Mouse (Mus musculus) lung, adult 2 months (tissue): ENCODE results near the gene Pts. TPM values are rescaled to one million over a fixed set of nuclear protein-coding genes. Genes with fewer than 3 reads are reported as not detected.
A peak's percentile ranks its signal among the peaks of the same experiment; 100 is the strongest.

Experiments
- DNase-seq: peaks from one replicate; pipeline ENCODE4 v3.0.0; 2022
- H3K4me1 ChIP-seq: fragments of 200-500 bp; 2 replicates; pipeline ENCODE4 v1.6.1; 2011; ENCODE audit warnings: low read length; ENCODE audit not compliant: control insufficient read depth, insufficient read depth
- H3K4me3 ChIP-seq: fragments of 200-500 bp; replicated peaks from 2 replicates; pipeline ENCODE3; 2011; ENCODE audit warnings: low read depth, mild to moderate bottlenecking, control low read depth, low read length; ENCODE audit errors: extremely low read depth
- CTCF ChIP-seq: fragments of 200-500 bp; IDR thresholded peaks from 2 replicates; pipeline ENCODE4 v1.5.1; 2011; ENCODE audit warnings: mild to moderate bottlenecking, low read length, control low read depth; ENCODE audit not compliant: insufficient read depth
- POLR2A ChIP-seq: fragments of 200-500 bp; IDR thresholded peaks from 2 replicates; pipeline ENCODE4 v1.6.1; 2011; ENCODE audit warnings: low read depth, mild to moderate bottlenecking, control low read depth, low read length, borderline replicate concordance; ENCODE audit errors: extremely low read depth
- WGBS: fragments of 180-500 bp; shearing (Covaris S2); methylation state at CpG from one replicate; pipeline ENCODE4 v1.1.7; 2018; 5-methylcytosine and 5-hydroxymethylcytosine counted together
- polyA plus RNA-seq: library from polyadenylated mRNA; depleted of rRNA; stranded (reverse); fragments of >200 nt; gene quantifications from 2 replicates; pipeline ENCODE4 v1.2.3, GENCODE M21; 2012

The Pts gene
- polyA plus RNA-seq, 1 experiment, result 33.1 TPM

DNA sequence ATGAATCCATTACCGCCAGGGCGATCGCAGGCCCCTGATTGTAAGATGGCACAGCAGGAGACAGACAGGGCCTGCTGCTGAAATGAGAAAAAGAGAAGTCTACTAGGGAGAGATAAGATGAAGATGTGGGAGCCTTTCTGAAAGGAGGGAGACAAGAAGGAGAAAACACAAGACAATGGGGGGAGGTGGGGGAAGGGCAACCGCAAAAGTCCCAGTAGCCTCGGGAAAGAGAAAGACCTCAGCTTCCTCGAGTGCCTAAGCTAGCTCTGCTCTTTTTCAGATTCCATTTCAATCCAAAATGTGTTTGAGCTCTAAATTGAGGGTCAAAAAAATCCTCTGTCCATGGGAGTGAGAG, 32.4 kb downstream of the Pts start:
- TF ChIP-seq CTCF (no peak), POLR2A (no peak)
- DNase-seq, result no peak
- no peaks in the 10 kb centered on the region; the same call in 1 of the 2 replicates for H3K4me1 ChIP-seq
- peak overlapping the region; percentile 10 for H3K4me3 ChIP-seq
- 38% methylated on average over 6 of the region's 6 CpGs for WGBS

DNA sequence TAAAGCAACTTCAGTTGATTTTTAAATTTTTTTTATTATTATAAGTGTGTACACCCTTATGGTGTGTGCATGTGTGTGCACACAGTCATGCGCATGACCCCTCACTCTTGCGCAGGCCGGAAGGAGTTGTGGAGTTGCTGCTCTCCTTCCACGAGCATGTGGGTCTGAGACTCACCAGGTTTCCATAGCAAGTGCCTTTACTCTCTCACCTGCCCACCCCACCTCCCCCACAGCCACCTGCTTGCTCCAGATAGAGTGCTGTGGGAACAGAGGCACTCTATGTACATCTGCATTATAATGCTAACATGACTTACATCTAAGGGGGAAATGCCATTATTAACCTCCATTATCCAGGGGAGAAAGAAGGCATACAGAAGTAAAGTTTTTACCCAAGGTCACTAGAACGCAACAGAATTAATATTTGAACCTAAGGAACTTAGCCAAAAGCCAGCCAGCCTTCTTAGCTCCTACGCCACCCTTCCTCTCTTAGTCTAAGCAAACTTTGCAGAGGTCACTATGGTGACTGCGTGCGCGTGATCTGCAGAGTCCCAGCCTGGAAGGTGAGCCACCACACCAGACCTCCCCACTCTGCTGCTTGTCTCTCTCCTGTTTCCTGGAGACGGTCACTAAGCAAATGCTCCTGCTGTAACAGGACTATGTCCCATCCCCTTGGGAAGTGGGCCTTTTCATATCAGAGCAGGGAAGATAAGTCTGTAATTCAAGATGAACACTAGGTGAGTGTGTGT, 32.9 kb downstream of the Pts start:
- DNase-seq, result peak; percentile 28
- H3K4me1 ChIP-seq, result no peaks in the 10 kb centered on the region; the same call in 1 of the 2 replicates
- TF ChIP-seq CTCF (no peak), POLR2A (peak; percentile 20; the same call in 1 of the 2 replicates)
- peak overlapping the region; percentile 10 for H3K4me3 ChIP-seq
- 63% methylated on average over 10 of the region's 10 CpGs for WGBS

DNA sequence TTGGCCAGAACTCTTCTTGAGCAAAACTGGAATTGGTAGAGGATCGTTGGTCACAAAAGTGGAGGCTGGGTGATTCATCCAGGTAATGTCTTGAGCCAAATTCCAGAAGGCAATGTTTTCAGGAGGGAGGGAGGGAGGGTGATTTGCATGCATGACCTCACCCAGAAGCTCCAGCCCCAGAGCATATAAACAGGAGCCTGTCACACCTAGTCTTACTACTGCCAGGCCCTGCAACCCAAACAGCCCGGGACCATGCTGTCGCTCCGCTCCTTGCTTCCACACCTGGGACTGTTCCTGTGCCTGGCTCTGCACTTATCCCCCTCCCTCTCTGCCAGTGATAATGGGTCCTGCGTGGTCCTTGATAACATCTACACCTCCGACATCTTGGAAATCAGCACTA, 34.2 kb downstream of the Pts start, which contains the start of gene Plet1:
TSS of gene Plet1 (plus strand) at position 215 of the 400 bp plus-strand sequence.
- TF ChIP-seq POLR2A (peak; percentile 68; the same call in 1 of the 2 replicates), CTCF (no peak)
- peak within 1 kb of the TSS; percentile 50 for H3K4me3 ChIP-seq
- no peaks in the 10 kb centered on the region; the same call in 1 of the 2 replicates for H3K4me1 ChIP-seq
- WGBS, result 65% methylated on average over 6 of the region's 6 CpGs
- peak; percentile 25 for DNase-seq

DNA sequence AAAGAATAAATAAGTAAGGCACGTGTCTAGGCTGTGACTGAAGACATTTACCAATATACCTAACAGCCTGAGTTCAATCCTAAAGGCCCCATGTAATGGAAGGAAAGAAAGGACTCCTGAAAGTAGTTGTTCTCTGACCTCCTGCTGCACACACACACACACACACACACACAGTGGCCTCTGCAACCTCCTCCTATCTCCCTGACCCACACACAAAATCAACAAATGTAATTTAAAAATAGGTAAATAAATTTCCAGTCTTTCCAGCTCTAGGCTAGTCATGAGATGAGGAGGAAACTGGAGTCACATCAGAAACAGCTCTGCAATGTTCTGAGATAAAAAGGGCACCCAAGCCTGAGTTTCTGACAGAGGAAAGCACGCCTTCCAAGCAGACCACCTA, 34.7 kb downstream of the Pts start:
- TF ChIP-seq POLR2A (no peak), CTCF (no peak)
- 66% methylated on average over 2 of the region's 2 CpGs for WGBS
- DNase-seq, result no peak
- Histone ChIP-seq H3K4me3 (no peak overlapping the region), H3K4me1 (no peaks in the 10 kb centered on the region; the same call in 1 of the 2 replicates)

DNA sequence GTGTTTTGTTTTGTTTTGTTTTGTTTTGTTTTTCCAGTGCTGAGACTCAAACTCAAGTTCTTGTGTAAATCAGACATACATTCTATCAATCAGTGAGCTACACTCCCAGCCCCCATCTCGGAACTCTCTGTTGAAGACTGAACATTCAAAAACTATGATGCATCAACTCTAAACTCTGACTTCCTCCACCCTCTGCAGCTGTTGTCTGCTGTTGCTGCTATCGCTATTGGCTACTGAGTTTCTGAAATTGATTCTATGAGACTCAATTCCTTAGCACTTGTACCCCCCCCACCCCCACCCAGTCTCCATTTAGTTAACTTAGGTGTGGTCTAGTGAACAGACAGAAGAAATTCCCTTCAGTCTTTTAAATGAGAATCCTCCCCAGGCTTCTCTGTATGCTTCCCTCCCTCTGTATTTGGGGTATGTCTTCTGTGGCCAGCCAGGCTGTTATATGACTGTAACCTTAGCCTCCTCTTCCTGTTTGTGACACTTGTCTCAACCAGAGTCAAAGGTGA, 36.9 kb downstream of the Pts start:
- Histone ChIP-seq H3K4me3 (no peak overlapping the region), H3K4me1 (no peaks in the 10 kb centered on the region; the same call in 1 of the 2 replicates)
- TF ChIP-seq POLR2A (no peak), CTCF (no peak)
- DNase-seq, result no peak
- 50% methylated on average over 2 of the region's 2 CpGs for WGBS

DNA sequence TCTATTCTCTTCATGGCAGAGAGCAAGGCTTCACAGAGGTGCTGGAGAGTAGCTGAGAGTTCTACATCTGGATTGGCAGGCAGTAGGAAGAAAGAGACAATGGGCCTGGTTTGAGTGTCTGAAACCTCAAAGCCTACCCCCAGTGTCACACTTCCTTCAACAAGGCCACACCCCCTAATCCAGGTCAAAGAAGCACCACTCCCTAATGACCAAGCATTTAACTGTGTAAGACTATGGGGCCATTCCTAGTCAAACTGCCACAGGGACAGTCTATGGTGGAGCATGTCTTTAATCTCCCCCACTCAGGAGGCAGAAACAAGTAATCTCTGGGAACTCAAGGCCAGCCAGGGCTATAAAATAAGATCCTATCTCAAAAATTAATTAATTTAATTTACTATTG, 37.7 kb downstream of the Pts start:
- no peak overlapping the region for H3K4me3 ChIP-seq
- TF ChIP-seq POLR2A (no peak), CTCF (no peak)
- no peak for DNase-seq
- H3K4me1 ChIP-seq, result no peaks in the 10 kb centered on the region; the same call in 1 of the 2 replicates

DNA sequence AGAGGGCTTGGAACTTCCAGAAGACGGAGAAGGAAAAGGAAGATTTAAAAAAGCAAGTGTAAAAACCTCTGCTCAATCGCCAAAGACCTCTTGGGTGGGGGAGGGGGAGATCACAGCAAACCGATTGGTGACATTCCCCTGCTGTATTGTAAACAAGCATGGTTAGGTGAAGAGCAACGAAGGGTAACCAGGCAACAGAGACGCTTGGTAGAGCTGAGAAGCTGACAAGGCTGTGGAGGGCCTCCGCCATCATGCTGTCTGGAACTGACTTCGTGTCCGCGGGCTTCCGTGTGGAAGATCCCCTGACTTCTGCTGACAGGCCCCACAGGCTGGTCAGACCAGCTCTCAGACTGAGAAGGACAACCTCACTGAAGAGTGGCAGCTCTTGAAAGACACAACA, 43.0 kb downstream of the Pts start:
- DNase-seq, result no peak
- H3K4me1 ChIP-seq, result no peaks in the 10 kb centered on the region
- no peak overlapping the region for H3K4me3 ChIP-seq
- WGBS, result 18% methylated on average over 10 of the region's 10 CpGs
- TF ChIP-seq POLR2A, result no peak
- no peak for TF ChIP-seq CTCF

DNA sequence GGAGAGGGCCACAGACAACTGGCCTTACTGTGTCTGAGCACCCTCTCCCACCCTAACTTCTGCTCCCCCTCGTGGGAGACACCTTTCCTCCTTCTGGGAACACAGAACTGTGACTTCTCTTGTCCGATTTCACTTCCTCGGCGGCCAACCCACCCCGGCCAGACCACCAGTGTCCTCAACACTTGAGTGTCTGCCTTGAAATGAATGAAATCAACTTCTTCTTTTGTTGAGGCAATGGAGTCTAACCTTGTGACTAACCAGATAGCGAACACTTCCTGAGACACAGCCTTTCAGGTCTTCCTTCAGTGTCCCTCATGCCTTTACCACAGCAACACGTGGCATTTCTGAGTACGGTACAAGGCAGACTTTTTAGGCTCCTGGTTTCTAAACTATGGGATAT, 45.8 kb downstream of the Pts start:
- TF ChIP-seq CTCF (no peak), POLR2A (no peak)
- 76% methylated on average over 8 of the region's 8 CpGs for WGBS
- Histone ChIP-seq H3K4me3 (no peak overlapping the region), H3K4me1 (peaks cover 2% of the 10 kb centered on the region; the same call in 1 of the 2 replicates)
- DNase-seq, result no peak

DNA sequence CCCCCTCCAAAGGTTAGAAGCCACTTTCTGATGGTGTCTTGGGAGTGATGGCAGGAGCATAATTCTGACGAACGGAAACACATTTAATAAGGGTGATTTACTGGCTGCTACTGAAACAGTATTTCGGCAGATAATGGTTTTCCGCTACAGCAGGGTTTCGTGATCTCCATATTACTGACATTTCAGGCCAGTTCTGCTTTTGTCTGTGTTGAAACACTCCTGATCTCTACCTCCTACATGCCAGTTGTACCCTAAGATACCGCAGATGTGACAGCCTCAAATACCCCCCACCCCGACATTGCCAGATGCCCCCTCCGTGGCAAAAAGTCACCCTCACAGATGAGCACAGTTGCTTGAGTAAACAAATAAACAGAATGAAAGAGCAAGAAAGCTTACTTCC, 49.0 kb downstream of the Pts start:
- Histone ChIP-seq H3K4me3 (no peak overlapping the region), H3K4me1 (peaks cover 2% of the 10 kb centered on the region; the same call in 1 of the 2 replicates)
- no peak for DNase-seq
- WGBS, result 32% methylated on average over 8 of the region's 8 CpGs
- TF ChIP-seq POLR2A (no peak), CTCF (no peak)

DNA sequence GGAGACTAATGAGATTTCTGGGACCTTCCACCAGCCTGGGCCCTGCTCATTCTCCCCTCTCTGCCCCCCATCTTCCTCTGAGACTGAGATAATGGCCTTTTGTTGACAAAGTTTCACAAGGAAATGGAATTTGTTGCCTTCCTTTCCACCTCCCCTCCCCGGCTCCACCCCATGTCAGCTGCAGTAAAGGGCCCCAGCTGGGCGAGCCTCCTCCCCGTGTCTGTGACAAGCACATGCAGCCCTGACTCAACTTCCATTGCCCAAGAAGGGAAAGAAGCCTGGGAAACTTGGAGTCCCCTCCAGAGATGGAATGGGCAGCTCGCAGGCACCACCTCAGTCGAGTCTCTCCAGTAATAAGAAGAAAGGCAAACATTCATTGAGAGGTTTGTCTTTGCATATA, 49.7 kb downstream of the Pts start:
- TF ChIP-seq POLR2A (no peak), CTCF (no peak)
- peak; percentile 33 for DNase-seq
- WGBS, result 10% methylated on average over 5 of the region's 5 CpGs
- peaks cover 2% of the 10 kb centered on the region; the same call in 1 of the 2 replicates for H3K4me1 ChIP-seq
- no peak overlapping the region for H3K4me3 ChIP-seq
